Mouse (Mus musculus): ENCODE results near the gene Tmem183a. TPM values are rescaled to one million over a fixed set of nuclear protein-coding genes. Genes with fewer than 3 reads are reported as not detected.
A peak's percentile ranks its signal among the peaks of the same experiment; 100 is the strongest.

Gene Tmem183a
- polyA plus RNA-seq, 1 experiment: 45.7 TPM

GRCm38 (mm10) chr1:134320691-134321301 is 41.0 kb downstream of the Tmem183a start:
- H3K4me3 ChIP-seq (replicated peaks; ENCODE audit: control insufficient read depth, low read depth, low read length): no peak overlapping the region
- 78% methylated on average over 14 of the region's 14 CpGs for WGBS
- no peaks in the 10 kb centered on the region for H3K4me1 ChIP-seq (ENCODE audit: control insufficient read depth, insufficient read depth, low read length)
- H3K27ac ChIP-seq (ENCODE audit: control insufficient read depth, insufficient read depth, low read depth, low read length, poor library complexity): no peak overlapping the region
- TF ChIP-seq POLR2A (IDR thresholded peaks at IDR 0.05; ENCODE audit: borderline replicate concordance, control insufficient read depth, low read depth, low read length) (no peak), CTCF (IDR thresholded peaks at IDR 0.05; ENCODE audit: control insufficient read depth, insufficient read depth, low read length) (no peak)

GRCm38 (mm10) chr1:134318261-134318660 is 43.5 kb downstream of the Tmem183a start:
- TF ChIP-seq POLR2A (IDR thresholded peaks at IDR 0.05; ENCODE audit: borderline replicate concordance, control insufficient read depth, low read depth, low read length): no peak
- TF ChIP-seq CTCF (IDR thresholded peaks at IDR 0.05; ENCODE audit: control insufficient read depth, insufficient read depth, low read length): no peak
- Histone ChIP-seq H3K4me3 (replicated peaks; ENCODE audit: control insufficient read depth, low read depth, low read length) (no peak overlapping the region), H3K27ac (ENCODE audit: control insufficient read depth, insufficient read depth, low read depth, low read length, poor library complexity) (no peak overlapping the region), H3K4me1 (ENCODE audit: control insufficient read depth, insufficient read depth, low read length) (no peaks in the 10 kb centered on the region; the same call in 1 of the 2 replicates)
- 85% methylated on average over 5 of the region's 5 CpGs for WGBS

GRCm38 (mm10) chr1:134316361-134316760 is 45.4 kb downstream of the Tmem183a start:
- TF ChIP-seq CTCF (IDR thresholded peaks at IDR 0.05; ENCODE audit: control insufficient read depth, insufficient read depth, low read length): no peak
- TF ChIP-seq POLR2A (IDR thresholded peaks at IDR 0.05; ENCODE audit: borderline replicate concordance, control insufficient read depth, low read depth, low read length): no peak
- WGBS: 73% methylated on average over 9 of the region's 9 CpGs
- no peak overlapping the region for H3K27ac ChIP-seq (ENCODE audit: control insufficient read depth, insufficient read depth, low read depth, low read length, poor library complexity)
- no peaks in the 10 kb centered on the region; the same call in 1 of the 2 replicates for H3K4me1 ChIP-seq (ENCODE audit: control insufficient read depth, insufficient read depth, low read length)
- H3K4me3 ChIP-seq (replicated peaks; ENCODE audit: control insufficient read depth, low read depth, low read length): no peak overlapping the region

GRCm38 (mm10) chr1:134315181-134315580 is 46.6 kb downstream of the Tmem183a start:
- 39% methylated on average over 5 of the region's 5 CpGs for WGBS
- no peaks in the 10 kb centered on the region; the same call in 1 of the 2 replicates for H3K4me1 ChIP-seq (ENCODE audit: control insufficient read depth, insufficient read depth, low read length)
- H3K4me3 ChIP-seq (replicated peaks; ENCODE audit: control insufficient read depth, low read depth, low read length): no peak overlapping the region
- no peak for TF ChIP-seq POLR2A (IDR thresholded peaks at IDR 0.05; ENCODE audit: borderline replicate concordance, control insufficient read depth, low read depth, low read length)
- peak; percentile 21; the same call in 1 of the 2 replicates for TF ChIP-seq CTCF (IDR thresholded peaks at IDR 0.05; ENCODE audit: control insufficient read depth, insufficient read depth, low read length)
- H3K27ac ChIP-seq (ENCODE audit: control insufficient read depth, insufficient read depth, low read depth, low read length, poor library complexity): no peak overlapping the region

GRCm38 (mm10) chr1:134311760-134312159 is 50.0 kb downstream of the Tmem183a start:
- TF ChIP-seq CTCF (IDR thresholded peaks at IDR 0.05; ENCODE audit: control insufficient read depth, insufficient read depth, low read length): no peak
- TF ChIP-seq POLR2A (IDR thresholded peaks at IDR 0.05; ENCODE audit: borderline replicate concordance, control insufficient read depth, low read depth, low read length): no peak
- Histone ChIP-seq H3K4me1 (ENCODE audit: control insufficient read depth, insufficient read depth, low read length) (no peaks in the 10 kb centered on the region; the same call in 1 of the 2 replicates), H3K4me3 (replicated peaks; ENCODE audit: control insufficient read depth, low read depth, low read length) (no peak overlapping the region), H3K27ac (ENCODE audit: control insufficient read depth, insufficient read depth, low read depth, low read length, poor library complexity) (no peak overlapping the region)
- whole genome bisulfite sequencing: 82% methylated on average over 7 of the region's 7 CpGs

GRCm38 (mm10) chr1:134310729-134311128 is 51.0 kb downstream of the Tmem183a start:
- no peak for TF ChIP-seq CTCF (IDR thresholded peaks at IDR 0.05; ENCODE audit: control insufficient read depth, insufficient read depth, low read length)
- TF ChIP-seq POLR2A (IDR thresholded peaks at IDR 0.05; ENCODE audit: borderline replicate concordance, control insufficient read depth, low read depth, low read length): no peak
- no peaks in the 10 kb centered on the region; the same call in 1 of the 2 replicates for H3K4me1 ChIP-seq (ENCODE audit: control insufficient read depth, insufficient read depth, low read length)
- WGBS: 80% methylated on average over 3 of the region's 3 CpGs

GRCm38 (mm10) chr1:134310291-134310690 is 51.5 kb downstream of the Tmem183a start:
- H3K4me3 ChIP-seq (replicated peaks; ENCODE audit: control insufficient read depth, low read depth, low read length): no peak overlapping the region
- no peaks in the 10 kb centered on the region; the same call in 1 of the 2 replicates for H3K4me1 ChIP-seq (ENCODE audit: control insufficient read depth, insufficient read depth, low read length)
- H3K27ac ChIP-seq (ENCODE audit: control insufficient read depth, insufficient read depth, low read depth, low read length, poor library complexity): no peak overlapping the region
- TF ChIP-seq POLR2A (IDR thresholded peaks at IDR 0.05; ENCODE audit: borderline replicate concordance, control insufficient read depth, low read depth, low read length): no peak
- no peak for TF ChIP-seq CTCF (IDR thresholded peaks at IDR 0.05; ENCODE audit: control insufficient read depth, insufficient read depth, low read length)
- WGBS: 71% methylated on average over 2 of the region's 2 CpGs

More at GRCm38 (mm10) chr1:134310729-134311128, 51.0 kb downstream of the Tmem183a start:
- Histone ChIP-seq H3K27ac (ENCODE audit: control insufficient read depth, insufficient read depth, low read depth, low read length, poor library complexity) (no peak overlapping the region), H3K4me3 (replicated peaks; ENCODE audit: control insufficient read depth, low read depth, low read length) (no peak overlapping the region)

GRCm38 (mm10) chr1:134307409-134307808 is 54.4 kb downstream of the Tmem183a start:
- no peak overlapping the region for H3K4me3 ChIP-seq (replicated peaks; ENCODE audit: control insufficient read depth, low read depth, low read length)
- H3K27ac ChIP-seq (ENCODE audit: control insufficient read depth, insufficient read depth, low read depth, low read length, poor library complexity): no peak overlapping the region
- H3K4me1 ChIP-seq (ENCODE audit: control insufficient read depth, insufficient read depth, low read length): peaks cover 5% of the 10 kb centered on the region
- TF ChIP-seq CTCF (IDR thresholded peaks at IDR 0.05; ENCODE audit: control insufficient read depth, insufficient read depth, low read length) (no peak), POLR2A (IDR thresholded peaks at IDR 0.05; ENCODE audit: borderline replicate concordance, control insufficient read depth, low read depth, low read length) (no peak)
- 63% methylated on average over 10 of the region's 10 CpGs for WGBS

Data from bone marrow, adult 2 months (tissue).